Mouse (Mus musculus) MEL (cell line): ENCODE data around the gene Dnaaf3. TPM values are rescaled to one million over a fixed set of nuclear protein-coding genes. Genes with fewer than 3 reads are reported as not detected.

ENCODE experiments used
- DNase-seq: peaks from one replicate; pipeline ENCODE4 v3.0.0; 2011; ENCODE audit warnings: low read depth, low spot score
- H3K27ac ChIP-seq: 2 replicates; pipeline ENCODE4 v1.5.1; 2012; ENCODE audit warnings: low read depth, mild to moderate bottlenecking, control low read depth, low read length, moderate library complexity; ENCODE audit not compliant: control insufficient read depth
- H3K27me3 ChIP-seq, 2 experiments: fragments of 150-350 bp in 1 of 2; sonication (generic) in 1 of 2; 2 replicates each; pipeline ENCODE4 v1.6.1; 2012; ENCODE audit warnings: low read length in 2 of 2, mild to moderate bottlenecking in 2 of 2, improper control_type of control experiment in 1 of 2, moderate library complexity in 1 of 2; ENCODE audit not compliant: insufficient read depth in 2 of 2, control insufficient read depth in 1 of 2
- H3K36me3 ChIP-seq, 2 experiments: 2 replicates each; pipeline ENCODE4 v1.6.1; 2012 to 2014; ENCODE audit warnings: low read length in 2 of 2, improper control_type of control experiment in 1 of 2, inconsistent platforms in 1 of 2, mild to moderate bottlenecking in 1 of 2; ENCODE audit not compliant: insufficient read depth in 2 of 2, control insufficient read depth in 1 of 2
- H3K4me1 ChIP-seq, 2 experiments: fragments of 150-350 bp in 1 of 2; sonication (generic) in 1 of 2; 2 replicates each; pipeline ENCODE4 v1.6.1; 2012; ENCODE audit warnings: low read length in 2 of 2, improper control_type of control experiment in 1 of 2, mild to moderate bottlenecking in 1 of 2; ENCODE audit not compliant: insufficient read depth in 2 of 2, control insufficient read depth in 1 of 2
- H3K4me3 ChIP-seq, 2 experiments: fragments of 150-350 bp in 1 of 2; sonication (generic) in 1 of 2; 2 replicates each; pipeline ENCODE4 v1.5.1; 2012; ENCODE audit warnings: low read depth in 2 of 2, low read length in 2 of 2, mild to moderate bottlenecking in 2 of 2, moderate library complexity in 2 of 2, control low read depth in 1 of 2, improper control_type of control experiment in 1 of 2; ENCODE audit not compliant: control insufficient read depth in 1 of 2, insufficient read depth in 1 of 2
- H3K79me2 ChIP-seq: 2 replicates; pipeline ENCODE4 v1.6.1; 2012; ENCODE audit warnings: mild to moderate bottlenecking, low read length, moderate library complexity; ENCODE audit not compliant: control insufficient read depth, poor library complexity, insufficient read depth
- H3K9ac ChIP-seq: 2 replicates; pipeline ENCODE4 v1.6.1; 2012; ENCODE audit warnings: low read depth, mild to moderate bottlenecking, control low read depth, low read length, moderate library complexity; ENCODE audit not compliant: control insufficient read depth, poor library complexity, severe bottlenecking
- H3K9me3 ChIP-seq: fragments of 150-350 bp; sonication (generic); replicated peaks from 2 replicates; pipeline ENCODE4 v1.6.1; 2012; ENCODE audit warnings: mild to moderate bottlenecking, low read length, improper control_type of control experiment, moderate library complexity; ENCODE audit not compliant: insufficient read depth
- BHLHE40 ChIP-seq: IDR thresholded peaks from 2 replicates; pipeline ENCODE4 v1.6.1; 2012; ENCODE audit warnings: low read depth, mild to moderate bottlenecking, inconsistent platforms, low read length, improper control_type of control experiment, borderline replicate concordance
- CHD1 ChIP-seq: IDR thresholded peaks from 2 replicates; pipeline ENCODE4 v1.6.1; 2012; ENCODE audit warnings: low read depth, mild to moderate bottlenecking, inconsistent platforms, low read length, improper control_type of control experiment
- CTCF ChIP-seq, 3 experiments: IDR thresholded peaks in 2 of 3; conservative IDR thresholded peaks in 1 of 3; 2 replicates each; pipeline ENCODE4 v1.5.1; 2011 to 2012; ENCODE audit warnings: low read length in 3 of 3, low read depth in 2 of 3, mild to moderate bottlenecking in 2 of 3, improper control_type of control experiment in 1 of 3, inconsistent platforms in 1 of 3, mixed read lengths in 1 of 3, moderate library complexity in 1 of 3; ENCODE audit not compliant: control insufficient read depth in 1 of 3, insufficient read depth in 1 of 3, poor library complexity in 1 of 3, severe bottlenecking in 1 of 3
- E2F4 ChIP-seq: IDR thresholded peaks from 2 replicates; pipeline ENCODE4 v1.6.1; 2011; ENCODE audit warnings: low read depth, low read length, improper control_type of control experiment, borderline replicate concordance
- ELF1 ChIP-seq: IDR thresholded peaks from 2 replicates; pipeline ENCODE4 v1.6.1; 2014; ENCODE audit warnings: low read depth, mild to moderate bottlenecking, inconsistent platforms, low read length, improper control_type of control experiment, moderate library complexity
- EP300 ChIP-seq, 2 experiments: IDR thresholded peaks; 2 replicates each; pipeline ENCODE4 v1.6.1; 2011; ENCODE audit warnings: improper control_type of control experiment in 2 of 2, low read length in 2 of 2, low read depth in 1 of 2, mild to moderate bottlenecking in 1 of 2
- ETS1 ChIP-seq: IDR thresholded peaks from 2 replicates; pipeline ENCODE4 v1.6.1; 2012; ENCODE audit warnings: low read depth, mild to moderate bottlenecking, inconsistent platforms, low read length, improper control_type of control experiment, moderate library complexity
- GATA1 ChIP-seq: IDR thresholded peaks from 2 replicates; pipeline ENCODE4 v1.6.1; 2011; ENCODE audit warnings: low read depth, low read length, improper control_type of control experiment
- HCFC1 ChIP-seq: IDR thresholded peaks from 2 replicates; pipeline ENCODE4 v1.6.1; 2012; ENCODE audit warnings: low read depth, mild to moderate bottlenecking, inconsistent platforms, low read length, improper control_type of control experiment, moderate library complexity
- KAT2A ChIP-seq: conservative IDR thresholded peaks from 2 replicates; pipeline ENCODE4 v1.6.1; 2012; ENCODE audit warnings: low read depth, low read length, improper control_type of control experiment, inconsistent platforms
- MAFK ChIP-seq: IDR thresholded peaks from 2 replicates; pipeline ENCODE4 v1.6.1; 2011; ENCODE audit warnings: low read depth, mild to moderate bottlenecking, low read length, improper control_type of control experiment, borderline replicate concordance
- MAX ChIP-seq: IDR thresholded peaks from 2 replicates; pipeline ENCODE4 v1.6.1; 2011; ENCODE audit warnings: low read length, improper control_type of control experiment
- MAZ ChIP-seq: IDR thresholded peaks from 2 replicates; pipeline ENCODE4 v1.6.1; 2012; ENCODE audit warnings: low read depth, mild to moderate bottlenecking, inconsistent platforms, low read length, improper control_type of control experiment
- MEF2A ChIP-seq: IDR thresholded peaks from 2 replicates; pipeline ENCODE4 v1.6.1; 2014; ENCODE audit warnings: low read depth, mild to moderate bottlenecking, inconsistent platforms, low read length, improper control_type of control experiment; ENCODE audit not compliant: poor library complexity, insufficient replicate concordance, severe bottlenecking; ENCODE audit errors: extremely low read depth
- MXI1 ChIP-seq: IDR thresholded peaks from 2 replicates; pipeline ENCODE4 v1.6.1; 2011; ENCODE audit warnings: mild to moderate bottlenecking, low read depth, low read length, improper control_type of control experiment
- MYB ChIP-seq: IDR thresholded peaks from 2 replicates; pipeline ENCODE4 v1.6.1; 2011; ENCODE audit warnings: mild to moderate bottlenecking, low read depth, low read length, improper control_type of control experiment
- MYC ChIP-seq: IDR thresholded peaks from 2 replicates; pipeline ENCODE4 v1.6.1; 2011; ENCODE audit warnings: low read depth, mild to moderate bottlenecking, low read length, improper control_type of control experiment, moderate library complexity
- NELFE ChIP-seq: IDR thresholded peaks from 2 replicates; pipeline ENCODE4 v1.6.1; 2011; ENCODE audit warnings: low read depth, low read length, improper control_type of control experiment
- POLR2A ChIP-seq, 2 experiments: IDR thresholded peaks; 2 replicates each; pipeline ENCODE4 v1.6.1; 2011 to 2012; ENCODE audit warnings: low read length in 2 of 2, mild to moderate bottlenecking in 2 of 2, control low read depth in 1 of 2, improper control_type of control experiment in 1 of 2, low read depth in 1 of 2, moderate library complexity in 1 of 2; ENCODE audit not compliant: control insufficient read depth in 1 of 2, insufficient read depth in 1 of 2, poor library complexity in 1 of 2
- POLR2AphosphoS5 ChIP-seq: IDR thresholded peaks from 2 replicates; pipeline ENCODE4 v1.6.1; 2012; ENCODE audit warnings: low read depth, borderline replicate concordance, mild to moderate bottlenecking, inconsistent platforms, low read length, moderate library complexity, mixed read lengths
- SIN3A ChIP-seq: IDR thresholded peaks from 2 replicates; pipeline ENCODE4 v1.6.1; 2012; ENCODE audit warnings: low read length, improper control_type of control experiment, inconsistent platforms
- SMC3 ChIP-seq: IDR thresholded peaks from 2 replicates; pipeline ENCODE4 v1.6.1; 2011; ENCODE audit warnings: low read depth, low read length, improper control_type of control experiment
- TAL1 ChIP-seq: IDR thresholded peaks from 2 replicates; pipeline ENCODE4 v1.6.1; 2012; ENCODE audit warnings: mild to moderate bottlenecking, inconsistent platforms, low read length, moderate library complexity, mixed read lengths
- TBP ChIP-seq: IDR thresholded peaks from 2 replicates; pipeline ENCODE4 v1.8.0; 2011; ENCODE audit warnings: low read depth, low read length, improper control_type of control experiment
- UBTF ChIP-seq: IDR thresholded peaks from 2 replicates; pipeline ENCODE4 v1.6.1; 2012; ENCODE audit warnings: low read depth, mild to moderate bottlenecking, inconsistent platforms, low read length, improper control_type of control experiment, moderate library complexity, borderline replicate concordance; ENCODE audit not compliant: insufficient read depth
- USF1 ChIP-seq: IDR thresholded peaks from 2 replicates; pipeline ENCODE4 v1.6.1; 2014; ENCODE audit warnings: low read depth, mild to moderate bottlenecking, inconsistent platforms, low read length, improper control_type of control experiment, moderate library complexity
- USF2 ChIP-seq, 2 experiments: IDR thresholded peaks; 2 replicates each; pipeline ENCODE4 v1.6.1; 2011 to 2012; ENCODE audit warnings: improper control_type of control experiment in 2 of 2, low read length in 2 of 2, borderline replicate concordance in 1 of 2, inconsistent platforms in 1 of 2, low read depth in 1 of 2, mild to moderate bottlenecking in 1 of 2; ENCODE audit not compliant: insufficient read depth in 1 of 2
- ZMIZ1 ChIP-seq: IDR thresholded peaks from 2 replicates; pipeline ENCODE4 v1.6.1; 2012; ENCODE audit warnings: low read depth, mild to moderate bottlenecking, inconsistent platforms, low read length, improper control_type of control experiment, moderate library complexity
- ZNF384 ChIP-seq: IDR thresholded peaks from 2 replicates; pipeline ENCODE4 v1.6.1; 2012; ENCODE audit warnings: low read depth, mild to moderate bottlenecking, inconsistent platforms, low read length, improper control_type of control experiment
- polyA plus RNA-seq, 2 experiments: library from polyadenylated mRNA; stranded (reverse) in 1 of 2; unstranded in 1 of 2; fragments of >175 nt in 1 of 2; fragments of >200 nt in 1 of 2; gene quantifications; 2 replicates each; pipeline versions ENCODE4 v1.2.1 to v1.2.4; 2012; ENCODE audit warnings: low replicate concordance in 2 of 2, low read depth in 1 of 2; ENCODE audit not compliant: insufficient read length in 2 of 2, insufficient read depth in 1 of 2, missing spikeins in 1 of 2
- total RNA-seq: library from RNA; depleted of rRNA; stranded (reverse); fragments of 300-350 nt; gene quantifications from 2 replicates; pipeline ENCODE4 v1.2.3, GENCODE M21; 2012

The Dnaaf3 gene
- total and polyA plus RNA-seq, 3 experiments, result 0.73 to 2.9 TPM; not detected in 1

GRCm38 (mm10) chr7:4557167-4557560, 24.9 kb upstream of the Dnaaf3 start:
- no peak for DNase-seq
- Histone ChIP-seq H3K4me3 (no peak overlapping the region), H3K9ac (no peak overlapping the region), H3K27ac (no peak overlapping the region), H3K79me2 (no peaks in the 10 kb centered on the region), H3K4me1 (no peaks in the 10 kb centered on the region), H3K36me3 (no peaks in the 10 kb centered on the region), H3K27me3 (no peaks in the 10 kb centered on the region; a peak in 4 of 4 replicates), H3K9me3 (no peaks in the 10 kb centered on the region)
- TF ChIP-seq TBP, result no peak
- TF ChIP-seq USF2 (IDR thresholded peaks at IDR 0.05; ENCODE audit: borderline replicate concordance in 1 of 2, insufficient read depth in 1 of 2, low read depth in 1 of 2, low read length in 2 of 2), result no peak
- no peak for TF ChIP-seq UBTF
- no peak for TF ChIP-seq SMC3
- no peak for TF ChIP-seq MAFK
- no peak for TF ChIP-seq ELF1
- no peak for TF ChIP-seq KAT2A
- no peak for TF ChIP-seq HCFC1
- TF ChIP-seq MEF2A, result no peak
- TF ChIP-seq NELFE, result no peak
- no peak for TF ChIP-seq ETS1
- no peak for TF ChIP-seq GATA1
- TF ChIP-seq SIN3A, result no peak
- no peak for TF ChIP-seq BHLHE40

GRCm38 (mm10) chr7:4556256-4557166, 24.3 kb upstream of the Dnaaf3 start:
- Histone ChIP-seq H3K9ac (no peak overlapping the region), H3K9me3 (no peaks in the 10 kb centered on the region), H3K36me3 (no peaks in the 10 kb centered on the region), H3K27ac (no peak overlapping the region), H3K4me1 (no peaks in the 10 kb centered on the region), H3K27me3 (no peaks in the 10 kb centered on the region; a peak in 4 of 4 replicates), H3K79me2 (no peaks in the 10 kb centered on the region), H3K4me3 (no peak overlapping the region)
- peak; percentile 91 for DNase-seq
- TF ChIP-seq HCFC1 (0 out of 2 replicates have a peak, but pooled peaks have one; percentile 39), MYB (no peak), EP300 (IDR thresholded peaks at IDR 0.05; ENCODE audit: low read depth in 1 of 2, low read length in 2 of 2) (0 out of 4 replicates have a peak, but pooled peaks of 1 of the 2 experiments have one; percentile 7), TBP (no peak), E2F4 (no peak), USF1 (no peak), TAL1 (no peak), POLR2AphosphoS5 (no peak), USF2 (IDR thresholded peaks at IDR 0.05; ENCODE audit: borderline replicate concordance in 1 of 2, insufficient read depth in 1 of 2, low read depth in 1 of 2, low read length in 2 of 2) (no peak), MAFK (no peak), SMC3 (peak; percentile 98), CHD1 (no peak), CTCF (IDR thresholded peaks at IDR 0.05 in 2 of 3, conservative IDR thresholded peaks at IDR 0.05 in 1 of 3; ENCODE audit: control insufficient read depth in 1 of 3, insufficient read depth in 1 of 3, low read depth in 2 of 3, low read length in 3 of 3, poor library complexity in 1 of 3, severe bottlenecking in 1 of 3) (peak; percentile 85 to 100 (median 93)), BHLHE40 (no peak), MXI1 (peak; percentile 31; the same call in 1 of the 2 replicates), MAZ (0 out of 2 replicates have a peak, but pooled peaks have one; percentile 51), ZNF384 (peak; percentile 46; the same call in 1 of the 2 replicates), MYC (no peak), POLR2A (IDR thresholded peaks at IDR 0.05; ENCODE audit: control insufficient read depth in 1 of 2, insufficient read depth in 1 of 2, low read depth in 1 of 2, low read length in 2 of 2, poor library complexity in 1 of 2) (no peak), ZMIZ1 (no peak), MAX (no peak)
